Mouse (Mus musculus): ENCODE data around the gene Erc2.

The Erc2 gene

DNA sequence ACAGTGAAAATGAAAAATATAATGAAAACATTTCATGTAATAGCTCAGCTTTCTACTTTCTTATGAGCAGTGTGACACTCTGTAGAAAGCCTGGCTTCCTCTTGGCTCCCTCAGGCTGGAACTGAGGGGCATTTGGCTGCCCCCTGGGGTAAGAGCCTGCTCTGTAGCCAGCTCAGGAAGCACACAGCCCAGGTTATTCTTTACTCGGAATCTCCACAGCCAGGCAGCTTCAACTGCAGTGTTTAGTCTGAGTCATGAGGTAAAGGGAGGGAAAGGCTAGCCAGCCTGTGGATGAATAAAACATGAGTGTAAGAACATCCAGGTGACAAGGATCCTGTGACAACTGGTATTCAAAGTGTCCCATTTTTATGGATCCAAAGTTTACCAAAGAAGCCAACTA, 323.0 kb downstream of the Erc2 start:
- DNase-seq (ENCODE audit: low spot score), result no peak

DNA sequence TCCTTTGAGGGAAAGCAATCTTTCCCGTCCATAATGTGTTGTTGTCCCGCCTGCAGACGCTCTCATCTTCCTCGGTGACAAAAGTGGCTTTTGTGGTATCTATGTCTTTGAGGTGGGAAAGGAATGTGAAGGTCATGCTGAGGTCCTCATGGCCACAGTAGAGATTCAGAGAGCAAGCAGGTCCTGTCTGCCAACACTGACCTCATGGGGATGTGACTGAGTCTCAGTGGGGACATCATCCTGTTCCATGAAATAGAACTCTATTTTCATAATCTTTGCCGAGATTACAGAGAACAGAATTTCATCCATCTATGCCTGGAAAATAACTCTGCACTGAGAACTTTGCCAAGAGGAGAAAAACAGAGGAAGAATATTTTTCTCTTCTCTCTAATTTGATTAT, 324.0 kb downstream of the Erc2 start:
- DNase-seq (ENCODE audit: low spot score), result no peak

- no peak for DNase-seq (ENCODE audit: low spot score)
These were observed 326.2 kb downstream of the Erc2 start for GRCm38 (mm10) chr14:27948391-27948790.

DNA sequence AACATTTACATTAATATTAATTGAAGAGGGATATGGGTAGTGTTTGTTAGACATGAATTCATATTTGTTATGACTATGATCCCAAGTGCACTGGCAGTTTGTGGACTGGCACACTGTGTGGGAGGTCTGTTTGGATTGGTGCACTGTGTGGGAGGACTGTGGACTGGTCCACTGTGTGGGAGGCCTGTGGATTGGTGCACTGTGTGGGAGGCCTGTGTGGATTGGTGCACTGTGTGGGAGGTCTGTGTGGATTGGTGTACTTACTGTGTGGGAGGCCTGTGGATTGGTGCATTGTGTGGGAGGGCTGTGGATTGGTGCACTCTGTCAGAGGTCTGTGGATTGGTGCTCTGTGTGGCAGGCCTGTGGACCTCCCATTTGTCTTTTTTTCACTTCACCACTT, 331.6 kb downstream of the Erc2 start:
- DNase-seq (ENCODE audit: low spot score), result no peak

DNA sequence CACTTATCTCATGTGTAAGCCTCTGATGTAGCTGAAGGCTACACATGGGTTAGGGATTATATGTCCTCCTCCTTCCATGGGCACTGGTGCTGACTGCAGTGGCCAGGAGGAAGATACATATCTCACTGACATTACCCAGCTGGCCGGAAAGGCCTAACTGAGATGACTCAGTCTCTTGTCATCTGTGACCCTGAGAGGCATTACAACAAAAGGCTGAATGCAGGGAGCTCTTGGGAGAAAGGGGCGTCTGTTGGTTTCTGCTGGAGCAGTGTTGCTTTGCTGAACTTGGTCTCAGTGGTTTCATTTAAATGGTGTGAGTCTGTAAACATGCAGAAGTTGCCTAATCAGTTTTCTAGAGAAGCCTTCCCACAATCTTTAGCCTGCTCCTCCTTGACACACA, 334.6 kb downstream of the Erc2 start:
- DNase-seq (ENCODE audit: low spot score), result no peak

DNA sequence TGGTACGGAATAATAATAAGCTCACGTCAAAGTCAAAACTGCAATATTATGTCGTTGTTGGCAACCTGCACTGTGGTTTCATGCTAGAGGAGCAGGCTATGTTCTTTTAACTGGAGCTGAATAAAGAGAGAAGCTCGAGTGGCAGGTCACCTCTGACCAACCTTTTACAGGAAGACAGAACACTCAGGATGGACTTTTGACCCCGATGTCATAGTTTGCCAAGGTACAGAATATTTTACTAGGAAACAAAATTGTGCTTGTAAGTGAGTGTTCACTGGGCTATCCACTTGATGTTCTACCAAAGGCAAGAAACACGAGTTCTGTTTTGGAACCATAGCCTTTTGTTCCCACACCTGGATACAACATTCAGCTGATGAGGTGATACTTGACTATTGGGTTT, 351.5 kb downstream of the Erc2 start:
- no peak for DNase-seq (ENCODE audit: low spot score)

- DNase-seq (ENCODE audit: low spot score), result no peak
These were observed 353.4 kb downstream of the Erc2 start for GRCm38 (mm10) chr14:27975661-27976060.

DNA sequence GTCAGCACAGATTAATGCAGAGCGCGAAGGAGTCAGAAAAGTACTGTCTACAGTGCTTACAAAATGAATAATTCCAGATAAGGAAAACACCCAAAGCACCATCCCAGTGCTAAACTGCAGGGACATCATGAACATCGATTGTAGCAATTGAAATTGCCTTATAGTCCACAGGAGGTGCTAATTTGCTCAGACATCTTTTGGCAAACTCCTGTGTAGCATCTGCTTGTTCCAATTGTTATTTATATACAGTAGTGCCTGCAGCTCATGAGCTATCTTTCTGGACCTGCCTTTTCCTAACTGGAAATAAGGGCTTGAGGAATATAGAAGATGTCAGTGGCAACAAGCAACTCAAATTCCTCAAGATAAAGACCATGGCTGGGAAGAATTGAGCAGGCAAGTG, 362.5 kb downstream of the Erc2 start:
- DNase-seq (ENCODE audit: low spot score), result no peak

- no peak for DNase-seq (ENCODE audit: low spot score)
These were observed 363.0 kb downstream of the Erc2 start for GRCm38 (mm10) chr14:27985201-27985600.

DNA sequence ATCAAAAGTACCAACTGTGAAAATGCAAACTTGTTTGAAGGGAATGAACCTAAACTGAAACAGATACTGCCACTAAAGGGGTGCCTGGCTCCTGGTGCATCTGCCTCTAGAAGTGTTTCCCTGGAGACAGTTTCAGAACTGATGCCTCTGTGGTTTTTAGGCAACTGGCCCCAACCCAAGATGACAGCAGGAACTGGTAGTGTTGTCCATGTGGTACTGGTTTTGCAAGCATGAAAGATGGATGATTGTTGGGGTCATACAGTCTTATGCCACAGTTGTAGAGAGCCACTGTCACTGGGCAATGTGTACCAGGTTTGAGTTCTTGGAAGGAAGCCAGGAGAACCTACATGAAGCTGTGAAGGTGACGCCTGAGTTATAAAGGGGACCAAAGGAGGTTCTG, 365.2 kb downstream of the Erc2 start:
- no peak for DNase-seq (ENCODE audit: low spot score)

- no peak for DNase-seq (ENCODE audit: low spot score)
These were observed 376.3 kb downstream of the Erc2 start for GRCm38 (mm10) chr14:27998551-27998950.

DNA sequence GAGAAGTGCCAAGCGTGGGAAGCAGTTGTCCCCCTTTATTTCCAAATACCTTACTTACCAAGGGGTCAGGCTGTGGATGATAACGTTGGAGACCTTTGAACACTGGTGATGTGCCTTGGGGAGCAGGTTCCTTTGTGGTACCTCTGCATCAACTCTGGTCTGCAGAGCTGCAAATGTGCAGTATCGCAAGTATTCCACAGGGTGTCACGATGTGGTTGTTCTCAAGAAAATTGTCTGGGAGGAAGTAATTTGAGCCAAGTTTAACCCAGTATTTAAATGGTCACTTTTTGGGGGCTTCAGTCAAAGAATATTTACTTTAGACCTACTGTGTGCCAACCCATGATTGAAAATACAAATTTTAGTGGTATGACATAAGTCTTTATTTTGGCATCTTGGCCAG, 381.8 kb downstream of the Erc2 start:
- DNase-seq (ENCODE audit: low spot score), result peak; percentile 6

- DNase-seq (ENCODE audit: low spot score), result no peak
These were observed 388.5 kb downstream of the Erc2 start for GRCm38 (mm10) chr14:28010536-28011280.

DNA sequence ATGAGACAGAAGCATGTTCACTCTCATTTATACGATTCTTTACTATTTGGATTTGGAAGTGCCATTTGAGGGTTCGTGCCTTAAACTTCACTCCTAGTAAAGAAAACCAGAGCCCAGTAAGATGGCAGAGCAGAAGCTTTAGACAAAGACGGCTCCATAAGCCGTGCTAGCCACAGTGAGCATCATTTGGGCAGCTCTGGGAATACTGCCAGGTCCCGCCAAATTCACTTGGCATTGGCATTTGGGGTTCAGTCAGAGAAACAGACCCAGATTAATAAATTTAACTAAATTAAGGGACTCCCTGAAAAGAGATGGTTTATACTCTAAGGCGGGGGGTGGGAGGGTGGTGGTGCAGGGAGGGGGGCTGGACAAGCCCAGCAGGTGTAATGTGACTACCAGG, 401.0 kb downstream of the Erc2 start:
- no peak for DNase-seq (ENCODE audit: low spot score)

DNA sequence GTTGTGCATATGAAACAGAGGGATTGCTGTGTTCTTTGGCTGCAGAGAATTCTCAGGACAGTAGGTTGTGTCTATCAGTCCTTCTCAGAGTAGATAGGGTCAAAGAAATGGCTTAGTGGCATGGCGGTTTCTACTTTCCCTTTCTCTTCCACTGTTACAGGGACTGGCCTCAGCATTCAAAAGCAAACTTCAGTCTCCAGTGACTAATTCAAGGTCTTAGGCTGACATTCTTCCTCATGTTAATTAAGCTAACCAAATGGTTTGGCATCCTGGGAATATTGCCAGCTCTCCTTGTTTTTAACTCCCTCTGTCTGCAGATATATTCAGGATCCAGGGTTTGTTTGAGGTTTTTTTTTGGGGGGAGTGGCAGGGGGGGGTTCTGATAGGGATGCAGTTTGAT, 408.6 kb downstream of the Erc2 start:
- DNase-seq (ENCODE audit: low spot score), result no peak

DNA sequence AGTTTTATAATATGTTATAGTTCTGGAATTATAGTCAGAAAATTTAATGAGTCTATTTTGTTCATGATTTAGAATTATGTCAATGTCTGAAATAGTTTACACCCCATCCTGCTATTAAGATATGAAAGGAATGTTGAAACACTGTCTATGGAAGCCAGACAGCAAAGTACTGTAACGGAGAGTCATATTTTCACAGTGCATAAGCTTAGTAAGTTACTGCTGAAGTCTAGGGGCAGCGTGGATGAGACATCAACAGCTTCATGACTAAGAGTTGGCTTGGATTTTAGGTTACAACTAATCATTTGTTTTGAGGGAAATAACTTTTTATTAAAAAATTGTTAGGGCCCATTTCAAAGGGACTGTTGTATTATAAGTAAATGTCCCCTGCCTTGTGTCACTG, 412.8 kb downstream of the Erc2 start:
- no peak for DNase-seq (ENCODE audit: low spot score)

GRCm38 (mm10) chr14:28043095-28043494, 420.9 kb downstream of the Erc2 start:
- no peak for DNase-seq (ENCODE audit: low spot score)

- DNase-seq (ENCODE audit: low spot score), result no peak
These were observed 429.4 kb downstream of the Erc2 start for GRCm38 (mm10) chr14:28051646-28052045.

- no peak for DNase-seq (ENCODE audit: low spot score)
These were observed 435.1 kb downstream of the Erc2 start for GRCm38 (mm10) chr14:28057159-28057884.

GRCm38 (mm10) chr14:28057885-28058860, 435.9 kb downstream of the Erc2 start:
- no peak for DNase-seq (ENCODE audit: low spot score)

- no peak for DNase-seq (ENCODE audit: low spot score)
These were observed 438.7 kb downstream of the Erc2 start for GRCm38 (mm10) chr14:28060891-28061290.

DNA sequence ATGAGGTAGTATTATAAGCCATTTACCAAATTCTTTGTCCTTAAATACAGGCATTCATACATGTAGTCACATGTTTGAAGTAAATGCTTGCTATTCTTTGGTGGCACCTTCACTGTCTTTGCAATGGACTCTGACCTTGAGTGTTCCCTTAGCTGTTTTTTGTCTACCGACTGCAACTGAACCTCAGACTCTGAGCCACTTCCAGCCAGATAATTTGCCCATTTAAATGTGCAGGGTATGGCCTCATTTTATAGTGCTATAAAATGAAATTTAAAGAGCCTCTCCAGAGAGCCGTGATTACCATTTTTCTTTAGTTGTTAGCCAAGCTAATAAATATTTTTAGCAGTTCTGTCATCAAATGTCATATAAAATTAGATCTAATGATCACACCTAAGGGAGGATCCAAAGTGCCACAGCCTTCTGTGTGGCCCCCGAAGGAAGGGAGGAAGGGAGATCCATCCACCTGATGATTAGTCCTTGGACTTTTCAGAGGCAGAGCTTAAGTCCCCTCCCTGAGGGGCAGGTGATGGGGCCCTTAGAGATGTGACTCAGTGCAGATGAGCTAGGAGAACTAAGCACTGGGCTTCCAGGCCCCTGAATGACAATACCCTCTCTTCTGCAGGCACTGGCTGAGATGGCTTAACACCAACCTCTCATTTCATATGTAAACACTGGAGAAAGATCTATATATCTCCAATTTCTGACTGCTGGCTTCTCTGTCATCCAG, 439.6 kb downstream of the Erc2 start:
- no peak for DNase-seq (ENCODE audit: low spot score)
